Mouse (Mus musculus) midbrain, postnatal 0 days (tissue): ENCODE results near the gene Hoxb2. TPM values are rescaled to one million over a fixed set of nuclear protein-coding genes. Genes with fewer than 3 reads are reported as not detected.

Experiments
- ATAC-seq: fragments of 200-750 bp; cut with Nextera tagmentation; 2 replicates; pipeline ENCODE4 v1.8.0; 2017; ENCODE audit warnings: moderate number of reproducible peaks, mild to moderate bottlenecking, moderate TSS enrichment, moderate library complexity; ENCODE audit not compliant: low FRiP score
- DNase-seq: peaks from one replicate; pipeline ENCODE4 v3.0.0-alpha.2; 2015; ENCODE audit warnings: low spot score
- H3K27ac ChIP-seq: fragments of 300-500 bp; sonication (generic); 2 replicates; pipeline ENCODE4 v1.5.1; 2014; ENCODE audit warnings: low read depth, mild to moderate bottlenecking, low read length, mixed read lengths
- H3K27me3 ChIP-seq: fragments of 300-500 bp; sonication (generic); 2 replicates; pipeline ENCODE4 v1.6.1; 2014; ENCODE audit warnings: low read length, control low read depth, mixed read lengths; ENCODE audit not compliant: insufficient read depth
- H3K36me3 ChIP-seq: fragments of 300-500 bp; sonication (generic); 2 replicates; pipeline ENCODE4 v1.6.1; 2014; ENCODE audit warnings: low read length, control low read depth, mixed read lengths; ENCODE audit not compliant: insufficient read depth
- H3K4me1 ChIP-seq: fragments of 300-500 bp; sonication (generic); 2 replicates; pipeline ENCODE4 v1.6.1; 2014; ENCODE audit warnings: mild to moderate bottlenecking, control low read depth, antibody characterized with exemption, low read length, mixed read lengths; ENCODE audit not compliant: insufficient read depth
- H3K4me2 ChIP-seq: fragments of 300-500 bp; sonication (generic); 2 replicates; pipeline ENCODE4 v1.6.1; 2014; ENCODE audit warnings: low read depth, mild to moderate bottlenecking, low read length, mixed read lengths; ENCODE audit not compliant: poor library complexity, severe bottlenecking
- H3K4me3 ChIP-seq: fragments of 300-500 bp; sonication (generic); 2 replicates; pipeline ENCODE4 v1.5.1; 2014; ENCODE audit warnings: low read depth, mild to moderate bottlenecking, low read length, moderate library complexity
- H3K9ac ChIP-seq: fragments of 300-500 bp; sonication (generic); replicated peaks from 2 replicates; pipeline ENCODE4 v1.6.1; 2014; ENCODE audit warnings: mild to moderate bottlenecking, low read length, moderate library complexity, mixed read lengths; ENCODE audit not compliant: poor library complexity, severe bottlenecking
- H3K9me3 ChIP-seq: fragments of 300-500 bp; sonication (generic); 2 replicates; pipeline ENCODE4 v1.6.1; 2016; ENCODE audit warnings: low read length, control low read depth
- CTCF ChIP-seq: IDR thresholded peaks from 2 replicates; pipeline ENCODE4 v1.5.1; 2016; ENCODE audit warnings: antibody characterized with exemption, mild to moderate bottlenecking
- WGBS: fragments of 180-500 bp; shearing (Covaris S2); extraction: QIAGEN DNeasy Blood & Tissue Kit; methylation state at CpG from one replicate; pipeline ENCODE4 v1.1.7; 2014; 5-methylcytosine and 5-hydroxymethylcytosine counted together
- polyA plus RNA-seq: library from polyadenylated mRNA; unstranded; fragments of >200 nt; fragmentation: Nextera tagmentation; extraction: Ambion mirVana; gene quantifications from 2 replicates; pipeline ENCODE4 v1.2.1, GENCODE M21; 2015
- total RNA-seq: library from RNA; depleted of rRNA; stranded (reverse); fragments of >200 nt; gene quantifications from 2 replicates; pipeline ENCODE4 v1.2.3, GENCODE M21; 2014

The Hoxb2 gene
- total and polyA plus RNA-seq, 2 experiments from 2014 or later: 1.2 TPM; not detected in 1

DNA sequence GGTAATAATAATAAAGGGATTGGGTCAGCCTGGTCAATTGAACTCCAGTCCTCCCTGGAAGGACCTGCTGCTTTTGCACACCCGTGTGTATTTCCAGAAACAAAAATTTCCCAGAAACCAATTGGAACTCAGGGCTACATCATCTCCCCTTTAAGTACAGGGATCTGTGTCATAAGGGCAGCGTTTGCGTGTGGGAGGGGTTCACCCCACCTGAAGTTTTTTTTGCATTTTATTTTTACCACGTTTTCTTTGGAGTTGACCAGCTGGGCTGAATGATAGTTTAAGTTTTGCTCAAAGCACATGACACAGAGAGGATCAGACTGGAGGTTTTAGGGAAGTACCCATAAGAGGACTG lies 7.8 kb upstream of the Hoxb2 start:
- H3K4me2 ChIP-seq: no peak overlapping the region
- H3K36me3 ChIP-seq: no peaks in the 10 kb centered on the region
- no peak for TF ChIP-seq CTCF
- H3K4me3 ChIP-seq: no peak overlapping the region
- DNase-seq (peak; percentile 5), ATAC-seq (no peak)
- WGBS: under 1% methylated on average over 4 of the region's 4 CpGs
- H3K4me1 ChIP-seq: no peaks in the 10 kb centered on the region
- no peak overlapping the region for H3K9ac ChIP-seq
- no peak overlapping the region for H3K27ac ChIP-seq
- H3K9me3 ChIP-seq: no peaks in the 10 kb centered on the region
- H3K27me3 ChIP-seq: peaks cover 94% of the 10 kb centered on the region

DNA sequence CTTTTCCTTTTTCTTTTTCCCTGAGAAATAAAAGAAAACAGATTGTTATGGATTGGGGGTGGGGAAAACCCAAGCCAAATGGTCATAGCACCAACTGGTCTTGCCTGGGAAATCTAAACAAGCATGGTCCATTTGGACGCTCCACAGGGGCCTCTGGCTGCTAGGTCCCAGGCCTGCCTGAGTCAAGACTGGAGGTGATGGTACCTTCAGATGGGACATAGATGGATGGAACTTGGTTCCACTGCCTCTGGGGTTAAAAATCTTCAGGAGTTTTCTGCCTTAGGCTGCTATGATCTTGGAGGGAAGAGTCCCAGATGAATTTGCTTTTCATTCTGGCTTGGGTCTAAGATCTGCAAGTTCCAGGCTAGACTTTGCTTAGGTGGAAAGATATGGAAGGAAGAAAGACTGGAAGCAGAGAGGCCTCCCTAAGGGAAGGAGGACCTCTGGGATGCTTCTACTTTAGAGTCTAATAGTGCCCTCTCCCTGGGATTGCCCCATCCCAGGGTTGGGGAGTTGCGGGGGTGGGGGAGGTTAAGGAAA lies 7.0 kb upstream of the Hoxb2 start:
- peak; percentile 3 for DNase-seq
- WGBS: 3% methylated on average over 2 of the region's 2 CpGs
- Histone ChIP-seq H3K9me3 (no peaks in the 10 kb centered on the region), H3K27me3 (peaks cover 93% of the 10 kb centered on the region), H3K27ac (no peak overlapping the region), H3K4me2 (no peak overlapping the region), H3K4me3 (no peak overlapping the region), H3K36me3 (no peaks in the 10 kb centered on the region), H3K9ac (no peak overlapping the region), H3K4me1 (no peaks in the 10 kb centered on the region)
- no peak for ATAC-seq
- no peak for TF ChIP-seq CTCF

DNA sequence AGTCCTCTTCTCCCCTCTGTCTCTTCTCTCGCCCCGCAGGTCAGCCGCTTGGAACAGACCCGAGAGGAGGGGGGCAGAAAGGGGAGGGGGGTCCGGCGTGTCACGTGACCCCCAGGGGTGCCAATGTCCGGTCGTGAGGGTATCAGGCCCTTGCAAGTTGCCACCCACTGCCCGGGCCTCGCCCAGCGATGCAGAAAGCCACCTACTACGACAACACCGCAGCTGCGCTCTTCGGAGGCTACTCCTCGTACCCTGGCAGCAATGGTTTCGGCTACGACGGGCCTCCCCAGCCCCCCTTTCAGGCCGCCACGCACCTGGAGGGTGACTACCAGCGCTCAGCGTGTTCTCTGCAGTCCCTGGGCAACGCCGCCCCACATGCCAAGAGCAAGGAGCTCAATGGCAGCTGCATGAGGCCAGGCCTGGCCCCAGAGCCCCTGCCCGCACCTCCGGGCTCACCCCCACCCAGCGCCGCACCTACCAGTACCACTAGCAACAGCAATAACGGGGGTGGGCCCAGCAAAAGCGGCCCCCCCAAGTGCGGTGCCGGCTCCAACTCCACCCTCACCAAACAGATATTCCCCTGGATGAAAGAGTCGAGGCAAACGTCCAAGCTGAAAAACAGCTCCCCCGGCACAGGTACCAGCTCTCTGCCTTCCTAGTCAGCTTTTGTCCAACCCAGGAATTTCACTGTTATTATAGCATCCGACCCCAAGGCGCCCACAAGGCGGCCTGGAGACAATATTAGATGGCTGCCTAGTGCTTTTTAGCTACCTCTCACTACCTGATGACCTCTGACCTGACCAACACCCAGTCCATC lies 6.1 kb upstream of the Hoxb2 start:
- Histone ChIP-seq H3K9me3 (no peaks in the 10 kb centered on the region), H3K4me2 (no peak overlapping the region), H3K36me3 (no peaks in the 10 kb centered on the region), H3K27ac (no peak overlapping the region), H3K4me3 (no peak overlapping the region), H3K27me3 (peaks cover 92% of the 10 kb centered on the region), H3K9ac (no peak overlapping the region), H3K4me1 (no peaks in the 10 kb centered on the region)
- TF ChIP-seq CTCF: no peak
- ATAC-seq: no peak
- DNase-seq: peak; percentile 40
- WGBS: 1% methylated on average over 39 of the region's 40 CpGs

DNA sequence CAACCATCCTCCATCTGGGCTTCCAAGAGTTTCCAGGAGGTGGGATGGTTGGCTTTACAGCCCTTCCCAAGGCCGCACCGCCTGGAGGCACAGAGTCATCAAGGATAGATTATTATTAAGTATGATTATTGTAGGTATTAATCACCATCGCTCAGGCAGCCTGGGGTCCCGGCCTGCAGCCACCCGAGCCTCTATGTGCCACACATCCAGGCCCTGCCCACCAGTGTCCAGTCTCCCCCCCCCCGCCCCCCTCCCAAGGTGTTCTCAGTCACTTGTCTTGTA lies 5.5 kb upstream of the Hoxb2 start:
- H3K9me3 ChIP-seq: no peaks in the 10 kb centered on the region
- H3K4me1 ChIP-seq: no peaks in the 10 kb centered on the region
- no peak overlapping the region for H3K27ac ChIP-seq
- H3K4me3 ChIP-seq: no peak overlapping the region
- DNase-seq: no peak
- H3K27me3 ChIP-seq: peaks cover 92% of the 10 kb centered on the region
- 6% methylated on average over 6 of the region's 6 CpGs for WGBS
- TF ChIP-seq CTCF: no peak
- H3K9ac ChIP-seq: no peak overlapping the region
- H3K36me3 ChIP-seq: no peaks in the 10 kb centered on the region
- no peak for ATAC-seq
- H3K4me2 ChIP-seq: no peak overlapping the region

DNA sequence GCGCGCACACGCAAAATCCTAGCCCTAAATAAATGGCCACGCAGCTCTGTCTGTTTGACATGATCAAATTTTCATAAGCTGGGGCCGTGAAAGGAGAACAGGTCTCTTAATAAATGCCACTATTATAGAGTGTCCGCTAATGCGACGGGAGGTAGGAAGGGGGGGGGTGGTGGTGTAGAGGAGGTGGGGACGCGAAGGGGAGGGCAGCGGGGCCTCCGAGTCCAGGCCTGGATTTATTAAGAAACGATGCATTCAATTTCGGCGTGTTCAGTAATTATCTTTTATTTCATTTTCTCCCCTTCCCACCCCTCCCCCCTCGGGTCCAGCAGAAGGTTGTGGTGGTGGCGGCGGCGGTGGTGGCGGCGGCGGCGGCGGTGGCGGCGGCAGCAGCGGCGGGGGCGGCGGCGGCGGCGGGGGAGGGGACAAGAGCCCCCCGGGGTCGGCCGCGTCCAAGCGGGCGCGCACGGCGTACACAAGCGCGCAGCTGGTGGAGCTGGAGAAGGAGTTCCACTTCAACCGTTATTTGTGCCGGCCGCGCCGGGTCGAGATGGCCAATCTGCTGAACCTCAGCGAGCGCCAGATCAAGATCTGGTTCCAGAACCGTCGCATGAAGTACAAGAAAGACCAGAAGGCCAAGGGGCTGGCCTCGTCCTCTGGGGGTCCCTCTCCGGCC lies 5.0 kb upstream of the Hoxb2 start:
- DNase-seq: no peak
- Histone ChIP-seq H3K4me2 (peak overlapping the region; percentile 4; the same call in 1 of the 2 replicates), H3K27me3 (peaks cover 91% of the 10 kb centered on the region), H3K4me3 (no peak overlapping the region), H3K27ac (no peak overlapping the region), H3K9ac (no peak overlapping the region), H3K9me3 (no peaks in the 10 kb centered on the region), H3K36me3 (no peaks in the 10 kb centered on the region), H3K4me1 (no peaks in the 10 kb centered on the region)
- ATAC-seq: no peak
- WGBS: 1% methylated on average over 27 of the region's 56 CpGs
- TF ChIP-seq CTCF: no peak
